Mouse (Mus musculus) CH12.LX (cell line): ENCODE data around the gene Foxn1. TPM values are rescaled to one million over a fixed set of nuclear protein-coding genes. Genes with fewer than 3 reads are reported as not detected.

Experiments
- DNase-seq: peaks from one replicate; pipeline ENCODE4 v3.0.0-alpha.2; 2013; ENCODE audit errors: extremely low read depth
- H3K27ac ChIP-seq: 2 replicates; pipeline ENCODE4 v1.5.1; 2012; ENCODE audit warnings: low read depth, mild to moderate bottlenecking, control low read depth, moderate library complexity; ENCODE audit not compliant: insufficient read depth
- H3K27me3 ChIP-seq: replicated peaks from 2 replicates; pipeline ENCODE3; 2012; ENCODE audit warnings: inconsistent platforms
- H3K36me3 ChIP-seq, 2 experiments: replicated peaks in 1 of 2; 2 replicates each; pipeline versions ENCODE3 to v1.6.1; 2012; ENCODE audit warnings: inconsistent platforms in 1 of 2, low read length in 1 of 2, mild to moderate bottlenecking in 1 of 2, mixed read lengths in 1 of 2, moderate library complexity in 1 of 2; ENCODE audit not compliant: control insufficient read depth in 1 of 2, insufficient read depth in 1 of 2
- H3K4me1 ChIP-seq, 2 experiments: 2 replicates each; pipeline ENCODE4 v1.6.1; 2012; ENCODE audit warnings: inconsistent platforms in 1 of 2, moderate library complexity in 1 of 2; ENCODE audit not compliant: insufficient read depth in 2 of 2, control insufficient read depth in 1 of 2
- H3K4me2 ChIP-seq: 2 replicates; pipeline ENCODE4 v1.6.1; 2012; ENCODE audit warnings: low read depth, mild to moderate bottlenecking, control low read depth; ENCODE audit not compliant: poor library complexity, insufficient read depth, severe bottlenecking
- H3K4me3 ChIP-seq, 3 experiments: fragments of 150-350 bp in 1 of 3; sonication (generic) in 1 of 3; replicated peaks in 1 of 3; 2 replicates each; pipeline versions ENCODE3 to v1.5.1; 2011 to 2012; ENCODE audit warnings: low read depth in 2 of 3, low read length in 2 of 3, mild to moderate bottlenecking in 2 of 3, moderate library complexity in 2 of 3, control low read depth in 1 of 3, improper control_type of control experiment in 1 of 3, inconsistent platforms in 1 of 3, mixed read lengths in 1 of 3; ENCODE audit not compliant: poor library complexity in 1 of 3
- H3K79me2 ChIP-seq: replicated peaks from 2 replicates; pipeline ENCODE4 v1.6.1; 2012; ENCODE audit warnings: mild to moderate bottlenecking, moderate library complexity; ENCODE audit not compliant: control insufficient read depth, poor library complexity, insufficient read depth, severe bottlenecking; ENCODE audit errors: extremely low read depth
- H3K9ac ChIP-seq: 2 replicates; pipeline ENCODE4 v1.6.1; 2012; ENCODE audit warnings: low read depth, mild to moderate bottlenecking, control low read depth, moderate library complexity; ENCODE audit not compliant: insufficient read depth
- H3K9me3 ChIP-seq: replicated peaks from 2 replicates; pipeline ENCODE3; 2012; ENCODE audit warnings: low read length, inconsistent platforms, mixed read lengths
- CHD1 ChIP-seq: IDR thresholded peaks from 2 replicates; pipeline ENCODE4 v1.6.1; 2012; ENCODE audit warnings: low read depth, low read length, improper control_type of control experiment, inconsistent platforms
- CHD2 ChIP-seq: IDR thresholded peaks from 2 replicates; pipeline ENCODE4 v1.6.1; 2011; ENCODE audit warnings: low read length, improper control_type of control experiment
- CTCF ChIP-seq, 2 experiments: IDR thresholded peaks in 1 of 2; conservative IDR thresholded peaks in 1 of 2; 2 replicates each; pipeline ENCODE4 v1.5.1; 2011 to 2012; ENCODE audit warnings: low read depth in 2 of 2, low read length in 2 of 2, improper control_type of control experiment in 1 of 2, inconsistent platforms in 1 of 2, mild to moderate bottlenecking in 1 of 2, moderate library complexity in 1 of 2
- E2F4 ChIP-seq: IDR thresholded peaks from 2 replicates; pipeline ENCODE4 v1.6.1; 2011; ENCODE audit warnings: low read depth, low read length, improper control_type of control experiment; ENCODE audit not compliant: insufficient replicate concordance
- ELF1 ChIP-seq: IDR thresholded peaks from 2 replicates; pipeline ENCODE4 v1.6.1; 2014; ENCODE audit warnings: low read depth, mild to moderate bottlenecking, inconsistent platforms, low read length, improper control_type of control experiment
- IRF4 ChIP-seq: IDR thresholded peaks from 2 replicates; pipeline ENCODE4 v1.6.1; 2014; ENCODE audit warnings: low read depth, mild to moderate bottlenecking, inconsistent platforms, low read length, improper control_type of control experiment
- JUN ChIP-seq: IDR thresholded peaks from 2 replicates; pipeline ENCODE4 v1.6.1; 2011; ENCODE audit warnings: low read depth, mild to moderate bottlenecking, low read length, improper control_type of control experiment, moderate library complexity; ENCODE audit not compliant: insufficient read depth
- JUND ChIP-seq: conservative IDR thresholded peaks from 2 replicates; pipeline ENCODE4 v1.6.1; 2011; ENCODE audit warnings: low read depth, low read length, improper control_type of control experiment
- KAT2A ChIP-seq: IDR thresholded peaks from 2 replicates; pipeline ENCODE4 v1.6.1; 2012; ENCODE audit warnings: low read length, improper control_type of control experiment, inconsistent platforms; ENCODE audit not compliant: insufficient replicate concordance
- MAFK ChIP-seq: IDR thresholded peaks from 2 replicates; pipeline ENCODE4 v1.6.1; 2011; ENCODE audit warnings: low read length, improper control_type of control experiment; ENCODE audit not compliant: insufficient replicate concordance
- MXI1 ChIP-seq: IDR thresholded peaks from 2 replicates; pipeline ENCODE4 v1.6.1; 2011; ENCODE audit warnings: mild to moderate bottlenecking, low read depth, low read length, improper control_type of control experiment
- MYC ChIP-seq: IDR thresholded peaks from 2 replicates; pipeline ENCODE4 v1.6.1; 2011; ENCODE audit warnings: low read depth, mild to moderate bottlenecking, improper control_type of control experiment, low read length
- NELFE ChIP-seq: IDR thresholded peaks from 2 replicates; pipeline ENCODE4 v1.6.1; 2011; ENCODE audit warnings: low read depth, low read length, improper control_type of control experiment
- NRF1 ChIP-seq: IDR thresholded peaks from 2 replicates; pipeline ENCODE4 v1.6.1; 2014; ENCODE audit warnings: low read depth, mild to moderate bottlenecking, inconsistent platforms, low read length, improper control_type of control experiment, moderate library complexity
- POLR2A ChIP-seq: IDR thresholded peaks from 2 replicates; pipeline ENCODE4 v1.6.1; 2011; ENCODE audit warnings: low read depth, mild to moderate bottlenecking, improper control_type of control experiment, low read length
- RAD21 ChIP-seq: IDR thresholded peaks from 2 replicates; pipeline ENCODE4 v1.6.1; 2011; ENCODE audit warnings: low read depth, mild to moderate bottlenecking, low read length, improper control_type of control experiment, moderate library complexity
- RCOR1 ChIP-seq: conservative IDR thresholded peaks from 2 replicates; pipeline ENCODE4 v1.6.1; 2012; ENCODE audit warnings: low read depth, mild to moderate bottlenecking, inconsistent platforms, low read length, improper control_type of control experiment
- TBP ChIP-seq: conservative IDR thresholded peaks from 2 replicates; pipeline ENCODE4 v1.6.1; 2011; ENCODE audit warnings: low read depth, low read length, improper control_type of control experiment
- UBTF ChIP-seq: IDR thresholded peaks from 2 replicates; pipeline ENCODE4 v1.6.1; 2012; ENCODE audit warnings: low read depth, mild to moderate bottlenecking, inconsistent platforms, low read length, improper control_type of control experiment, moderate library complexity
- USF1 ChIP-seq: IDR thresholded peaks from 2 replicates; pipeline ENCODE4 v1.6.1; 2014; ENCODE audit warnings: low read depth, mild to moderate bottlenecking, inconsistent platforms, low read length, improper control_type of control experiment
- USF2 ChIP-seq: conservative IDR thresholded peaks from 2 replicates; pipeline ENCODE4 v1.6.1; 2011; ENCODE audit warnings: low read depth, low read length, improper control_type of control experiment
- ZC3H11A ChIP-seq: IDR thresholded peaks from 2 replicates; pipeline ENCODE4 v1.6.1; 2012; ENCODE audit warnings: low read depth, mild to moderate bottlenecking, inconsistent platforms, low read length, improper control_type of control experiment
- ZKSCAN1 ChIP-seq: IDR thresholded peaks from 2 replicates; pipeline ENCODE4 v1.6.1; 2012; ENCODE audit warnings: low read depth, inconsistent platforms, low read length, improper control_type of control experiment, borderline replicate concordance
- ZMIZ1 ChIP-seq: IDR thresholded peaks from 2 replicates; pipeline ENCODE4 v1.6.1; 2012; ENCODE audit warnings: low read depth, mild to moderate bottlenecking, inconsistent platforms, low read length, improper control_type of control experiment
- dilution Hi-C: fragments of 300-500 bp; cut with MboI; formaldehyde crosslinking; loops from 2 replicates; pipeline ENCODE4 v1.14.3; 2020; ENCODE audit warnings: low sequenced_read_pairs; ENCODE audit not compliant: extremely low pct_unique_long_range_greater_than_20kb, extremely low pct_ligation_motif_present
- in situ Hi-C: fragments of 300-500 bp; cut with MboI; formaldehyde crosslinking; loops from 3 replicates; pipeline ENCODE4 v1.14.3; 2019; ENCODE audit warnings: low sequenced_read_pairs, low pct_ligation_motif_present, low pct_unique_long_range_greater_than_20kb, mixed read lengths
- polyA plus RNA-seq: library from polyadenylated mRNA; unstranded; fragments of >175 nt; gene quantifications from 2 replicates; pipeline ENCODE4 v1.2.1, GENCODE M21; 2012; ENCODE audit warnings: low read depth; ENCODE audit not compliant: insufficient read length
- total RNA-seq, 2 experiments: library from RNA; depleted of rRNA; stranded (reverse); fragments of 300-350 nt in 1 of 2; fragments of >200 nt in 1 of 2; gene quantifications; 2 replicates each; pipeline ENCODE4 v1.2.3; 2012 to 2014

Foxn1 gene
- total and polyA plus RNA-seq, 3 experiments, result not detected

- TF ChIP-seq JUN, result no peak
- peak; percentile 93 for TF ChIP-seq TBP
- TF ChIP-seq POLR2A, result peak; percentile 93
- TF ChIP-seq USF1, result no peak; the same call in 1 of the 2 replicates
- peak; percentile 81 for TF ChIP-seq ZMIZ1
- TF ChIP-seq ZKSCAN1, result no peak
- peak; percentile 84 for TF ChIP-seq NELFE
- TF ChIP-seq ELF1, result peak; percentile 82
- 0 out of 2 replicates have a peak, but pooled peaks have one; percentile 59 for TF ChIP-seq RCOR1
- TF ChIP-seq RAD21, result no peak; the same call in none of the 2 replicates
Observed at GRCm38 (mm10) chr11:78327634-78328511, 58.5 kb downstream of the Foxn1 start, which contains the start of gene Pigs (continued).

- Histone ChIP-seq H3K9ac (no peak overlapping the region), H3K36me3 (peaks cover 3 to 48% of the 10 kb centered on the region in 2 experiments), H3K4me2 (no peak overlapping the region), H3K4me1 (peaks cover 8 to 36% of the 10 kb centered on the region in 2 experiments), H3K79me2 (peaks cover 8% of the 10 kb centered on the region; the same call in 1 of the 2 replicates), H3K27ac (no peak overlapping the region), H3K9me3 (no peaks in the 10 kb centered on the region), H3K27me3 (no peaks in the 10 kb centered on the region)
- DNase-seq, result no peak
- in situ Hi-C loops (no loop called here), dilution Hi-C loops (no loop called here)
- TF ChIP-seq ZC3H11A (no peak), JUND (no peak), MAFK (peak; percentile 93)
- TF ChIP-seq, all 38 proteins: peak for 1
- no peak overlapping the region for H3K4me3 ChIP-seq
Observed at GRCm38 (mm10) chr11:78327215-78327614, 59.1 kb downstream of the Foxn1 start.

- Histone ChIP-seq H3K36me3 (peaks cover 22 to 60% of the 10 kb centered on the region in 2 experiments), H3K79me2 (peaks cover 8% of the 10 kb centered on the region; the same call in 1 of the 2 replicates), H3K9me3 (no peaks in the 10 kb centered on the region), H3K4me1 (peaks cover 8 to 35% of the 10 kb centered on the region in 2 experiments), H3K9ac (no peak overlapping the region), H3K4me2 (no peak overlapping the region), H3K4me3 (no peak overlapping the region), H3K27me3 (no peaks in the 10 kb centered on the region), H3K27ac (no peak overlapping the region)
- dilution Hi-C loops (no loop called here), in situ Hi-C loops (no loop called here)
- DNase-seq, result no peak
- no peak for TF ChIP-seq JUN
- no peak for TF ChIP-seq ZMIZ1
- no peak for TF ChIP-seq E2F4
- no peak for TF ChIP-seq IRF4
- no peak for TF ChIP-seq NRF1
- TF ChIP-seq MYC, result no peak
- TF ChIP-seq ZC3H11A, result no peak
- TF ChIP-seq UBTF, result no peak
- TF ChIP-seq KAT2A, result no peak
- TF ChIP-seq CHD1, result no peak
- no peak for TF ChIP-seq MAFK
- no peak for TF ChIP-seq POLR2A
- TF ChIP-seq USF2, result no peak
- no peak for TF ChIP-seq MXI1
- TF ChIP-seq CTCF (conservative IDR thresholded peaks at IDR 0.05 in 1 of 2, IDR thresholded peaks at IDR 0.05 in 1 of 2; ENCODE audit: low read depth in 2 of 2, low read length in 2 of 2), result no peak
- no peak for TF ChIP-seq CHD2
Observed at GRCm38 (mm10) chr11:78324965-78325364, 61.4 kb downstream of the Foxn1 start.
